Mouse (Mus musculus) embryonic fibroblast, embryonic 13.5 days (primary cell): Measurements from ENCODE around the gene Pcsk1n. TPM values are rescaled to one million over a fixed set of nuclear protein-coding genes. Genes with fewer than 3 reads are reported as not detected.

Source experiments
- H3K27ac ChIP-seq: 2 replicates; pipeline ENCODE4 v1.5.1; 2012; ENCODE audit warnings: low read length, control low read depth, inconsistent platforms; ENCODE audit not compliant: insufficient read depth
- H3K4me1 ChIP-seq: 2 replicates; pipeline ENCODE4 v1.6.1; 2011; ENCODE audit warnings: low read length; ENCODE audit not compliant: control insufficient read depth, insufficient read depth
- H3K4me3 ChIP-seq: 2 replicates; pipeline ENCODE4 v1.5.1; 2011; ENCODE audit warnings: mild to moderate bottlenecking, control low read depth, low read length; ENCODE audit not compliant: insufficient read depth
- CTCF ChIP-seq: IDR thresholded peaks from 2 replicates; pipeline ENCODE4 v1.5.1; 2011; ENCODE audit warnings: mild to moderate bottlenecking, control low read depth, low read length, moderate library complexity, borderline replicate concordance; ENCODE audit not compliant: insufficient read depth
- POLR2A ChIP-seq: IDR thresholded peaks from 2 replicates; pipeline ENCODE4 v1.6.1; 2011; ENCODE audit warnings: low read depth, mild to moderate bottlenecking, control low read depth, low read length, moderate library complexity
- polyA plus RNA-seq: library from polyadenylated mRNA; stranded (reverse); fragments of >200 nt; gene quantifications from 2 replicates; pipeline ENCODE4 v1.2.4, GENCODE M21; 2011; ENCODE audit warnings: low read depth; ENCODE audit not compliant: missing spikeins, insufficient read length

Pcsk1n gene
- polyA plus RNA-seq, 1 experiment: not detected

GRCm38 (mm10) chrX:7968899-7969298 lies 49.3 kb downstream of the Pcsk1n start:
- H3K27ac ChIP-seq: no peak overlapping the region
- no peaks in the 10 kb centered on the region for H3K4me1 ChIP-seq
- no peak overlapping the region for H3K4me3 ChIP-seq
- TF ChIP-seq POLR2A: no peak
- TF ChIP-seq CTCF: no peak

GRCm38 (mm10) chrX:7971292-7971691 lies 51.7 kb downstream of the Pcsk1n start:
- H3K4me1 ChIP-seq: no peaks in the 10 kb centered on the region
- no peak overlapping the region for H3K4me3 ChIP-seq
- no peak for TF ChIP-seq CTCF
- TF ChIP-seq POLR2A: no peak
- H3K27ac ChIP-seq: no peak overlapping the region

Other genes starting within 250 kb of the Pcsk1n start
- gene Plp2, start 248.4 kb upstream of the Pcsk1n start, polyA plus RNA-seq: 305 and 316 TPM in 2 replicates
- gene Magix, start 238.6 kb upstream of the Pcsk1n start, polyA plus RNA-seq: not detected in 2 replicates
- 26.0 and 29.8 TPM in 2 replicates for gene Gpkow, start 222.7 kb upstream of the Pcsk1n start, polyA plus RNA-seq
- gene Wdr45, start 205.5 kb upstream of the Pcsk1n start, polyA plus RNA-seq: 29.0 and 32.3 TPM in 2 replicates
- gene Gm45208, start 197.6 kb upstream of the Pcsk1n start, polyA plus RNA-seq: not detected in 2 replicates
- 112 and 126 TPM in 2 replicates for gene Praf2, start 191.4 kb upstream of the Pcsk1n start, polyA plus RNA-seq
- gene Ccdc120, start 168.9 kb upstream of the Pcsk1n start, polyA plus RNA-seq: 2.5 and 3.5 TPM in 2 replicates
- 49.1 and 53.4 TPM in 2 replicates for gene Tfe3, start 157.3 kb upstream of the Pcsk1n start, polyA plus RNA-seq
- gene Gripap1, start 130.1 kb upstream of the Pcsk1n start, polyA plus RNA-seq: 37.7 and 42.1 TPM in 2 replicates
- 5.7 and 7.5 TPM in 2 replicates for gene Kcnd1, start 97.5 kb upstream of the Pcsk1n start, polyA plus RNA-seq
- gene Otud5, start 78.5 kb upstream of the Pcsk1n start, polyA plus RNA-seq: 57.5 and 65.0 TPM in 2 replicates
- 4.0 and 4.3 TPM in 2 replicates for gene Pim2, start 41.6 kb upstream of the Pcsk1n start, polyA plus RNA-seq
- 113 and 123 TPM in 2 replicates for gene Slc35a2, start 35.8 kb upstream of the Pcsk1n start, polyA plus RNA-seq
- 90.2 and 103 TPM in 2 replicates for gene Pqbp1, start 20.6 kb upstream of the Pcsk1n start, polyA plus RNA-seq
- 29.5 and 39.9 TPM in 2 replicates for gene Timm17b, start 20.5 kb upstream of the Pcsk1n start, polyA plus RNA-seq
- not detected in 2 replicates for gene Gm10491, start 12.0 kb upstream of the Pcsk1n start, polyA plus RNA-seq
- gene Gm10490, start 10.3 kb upstream of the Pcsk1n start, polyA plus RNA-seq: not detected in 2 replicates
- gene Eras, start 8.8 kb downstream of the Pcsk1n start, polyA plus RNA-seq: not detected in 2 replicates
- 21.2 and 27.6 TPM in 2 replicates for gene Hdac6, start 28.1 kb downstream of the Pcsk1n start, polyA plus RNA-seq
- not detected in 2 replicates for gene Gata1, start 58.2 kb downstream of the Pcsk1n start, polyA plus RNA-seq
- not detected in 2 replicates for gene Glod5, start 98.7 kb downstream of the Pcsk1n start, polyA plus RNA-seq
- gene Suv39h1, start 154.9 kb downstream of the Pcsk1n start, polyA plus RNA-seq: 24.8 and 31.0 TPM in 2 replicates
- gene Was, start 170.7 kb downstream of the Pcsk1n start, polyA plus RNA-seq: 0.25 TPM in 1 of 2 replicates, not detected in the other
- 26.7 and 29.9 TPM in 2 replicates for gene Wdr13, start 213.1 kb downstream of the Pcsk1n start, polyA plus RNA-seq
- 486 and 515 TPM in 2 replicates for gene Rbm3, start 226.1 kb downstream of the Pcsk1n start, polyA plus RNA-seq